Mouse (Mus musculus) testis, postnatal 10 days (tissue): Measurements from ENCODE around the gene Errfi1.
"Not testable (repeated sequence)": the region's sequence is repeated elsewhere in the genome, so short reads cannot be mapped to it uniquely, and the experiment has no call there.

Experiments used
- DNase-seq: peaks from one replicate; pipeline ENCODE4 v3.0.0; 2021; ENCODE audit warnings: low spot score

Errfi1 gene

GRCm38 (mm10) chr4:150846316-150846715, 7.4 kb upstream of the Errfi1 start:
- no peak for DNase-seq

- DNase-seq, result no peak
Measured at GRCm38 (mm10) chr4:150849964-150850363, 3.8 kb upstream of the Errfi1 start.

- no peak for DNase-seq
Measured at GRCm38 (mm10) chr4:150850893-150851292, 2.8 kb upstream of the Errfi1 start.

- no peak for DNase-seq
Measured at GRCm38 (mm10) chr4:150852045-150852444, 1.7 kb upstream of the Errfi1 start.

GRCm38 (mm10) chr4:150852479-150852878, 1.2 kb upstream of the Errfi1 start:
- DNase-seq, result no peak

GRCm38 (mm10) chr4:150854839-150855246, 1.1 kb downstream of the Errfi1 start:
- peak; percentile 99 for DNase-seq

- DNase-seq, result peak; percentile 60
Measured at GRCm38 (mm10) chr4:150855346-150855745, 1.6 kb downstream of the Errfi1 start.

- DNase-seq, result no peak
Measured at GRCm38 (mm10) chr4:150860526-150860925, 6.8 kb downstream of the Errfi1 start.

GRCm38 (mm10) chr4:150861161-150861560, 7.4 kb downstream of the Errfi1 start:
- no peak for DNase-seq

- no peak for DNase-seq
Measured at GRCm38 (mm10) chr4:150862626-150863375, 9.1 kb downstream of the Errfi1 start.

GRCm38 (mm10) chr4:150865371-150865770, 11.7 kb downstream of the Errfi1 start:
- DNase-seq, result no peak

- no peak for DNase-seq
Measured at GRCm38 (mm10) chr4:150866069-150866468, 12.3 kb downstream of the Errfi1 start.

- DNase-seq, result no peak
Measured at GRCm38 (mm10) chr4:150866494-150866893, 12.8 kb downstream of the Errfi1 start.

- DNase-seq, result no peak
Measured at GRCm38 (mm10) chr4:150868161-150868560, 14.4 kb downstream of the Errfi1 start.

GRCm38 (mm10) chr4:150868859-150869258, 15.1 kb downstream of the Errfi1 start:
- no peak for DNase-seq

- DNase-seq, result peak; percentile 73
Measured at GRCm38 (mm10) chr4:150869276-150870197, 15.8 kb downstream of the Errfi1 start.

GRCm38 (mm10) chr4:150870963-150871391, 17.3 kb downstream of the Errfi1 start:
- DNase-seq, result no peak

- no peak for DNase-seq
Measured at GRCm38 (mm10) chr4:150871392-150872138, 17.8 kb downstream of the Errfi1 start.

GRCm38 (mm10) chr4:150872139-150872651, 18.5 kb downstream of the Errfi1 start:
- no peak for DNase-seq

GRCm38 (mm10) chr4:150872681-150873080, 19.0 kb downstream of the Errfi1 start:
- DNase-seq, result no peak

GRCm38 (mm10) chr4:150874416-150874815, 20.7 kb downstream of the Errfi1 start:
- DNase-seq, result not testable (repeated sequence)

GRCm38 (mm10) chr4:150875393-150875792, 21.7 kb downstream of the Errfi1 start:
- no peak for DNase-seq
